Mouse (Mus musculus) heart, postnatal 0 days (tissue): Measurements from ENCODE around the gene Nova2. TPM values are rescaled to one million over a fixed set of nuclear protein-coding genes. Genes with fewer than 3 reads are reported as not detected.

ENCODE experiments used
- ATAC-seq: fragments of 200-750 bp; cut with Nextera tagmentation; 2 replicates; pipeline ENCODE4 v1.8.0; 2017; ENCODE audit warnings: low read depth, moderate number of reproducible peaks, moderate library complexity; ENCODE audit not compliant: insufficient read depth
- DNase-seq: peaks from one replicate; pipeline ENCODE4 v3.0.0-alpha.2; 2016; ENCODE audit warnings: low spot score
- H3K27ac ChIP-seq: fragments of 300-500 bp; sonication (generic); 2 replicates; pipeline ENCODE4 v1.5.1; 2014; ENCODE audit warnings: low read depth, mild to moderate bottlenecking
- H3K27me3 ChIP-seq: fragments of 300-500 bp; sonication (generic); 2 replicates; pipeline ENCODE4 v1.6.1; 2014; ENCODE audit warnings: low read length, mixed read lengths; ENCODE audit not compliant: control insufficient read depth, insufficient read depth
- H3K36me3 ChIP-seq: fragments of 300-500 bp; sonication (generic); replicated peaks from 2 replicates; pipeline ENCODE4 v1.6.1; 2014; ENCODE audit warnings: low read length, mixed read lengths; ENCODE audit not compliant: control insufficient read depth, insufficient read depth
- H3K4me1 ChIP-seq: fragments of 300-500 bp; sonication (generic); 2 replicates; pipeline ENCODE4 v1.6.1; 2014; ENCODE audit warnings: antibody characterized with exemption; ENCODE audit not compliant: control insufficient read depth, insufficient read depth
- H3K4me2 ChIP-seq: fragments of 300-500 bp; sonication (generic); 2 replicates; pipeline ENCODE4 v1.6.1; 2014; ENCODE audit warnings: low read depth, mild to moderate bottlenecking, low read length, moderate library complexity
- H3K4me3 ChIP-seq: fragments of 300-500 bp; sonication (generic); 2 replicates; pipeline ENCODE4 v1.5.1; 2014; ENCODE audit warnings: low read depth, low read length
- H3K9ac ChIP-seq: fragments of 300-500 bp; sonication (generic); replicated peaks from 2 replicates; pipeline ENCODE4 v1.6.1; 2014; ENCODE audit warnings: low read depth, low read length, mixed read lengths
- H3K9me3 ChIP-seq: fragments of 300-500 bp; sonication (generic); replicated peaks from 2 replicates; pipeline ENCODE4 v1.6.1; 2016; ENCODE audit warnings: low read length; ENCODE audit not compliant: control insufficient read depth
- CTCF ChIP-seq: IDR thresholded peaks from 2 replicates; pipeline ENCODE4 v1.5.1; 2016; ENCODE audit warnings: antibody characterized with exemption, control low read depth, low read depth
- EP300 ChIP-seq: IDR thresholded peaks from 2 replicates; pipeline ENCODE4 v1.6.1; 2016; ENCODE audit warnings: antibody characterized with exemption, low read depth
- WGBS: fragments of 180-500 bp; shearing (Covaris S2); extraction: QIAGEN DNeasy Blood & Tissue Kit; methylation state at CpG from one replicate; pipeline ENCODE4 v1.1.7; 2014; 5-methylcytosine and 5-hydroxymethylcytosine counted together
- polyA plus RNA-seq: library from polyadenylated mRNA; unstranded; fragments of >200 nt; fragmentation: Nextera tagmentation; extraction: Ambion mirVana; gene quantifications from 2 replicates; pipeline ENCODE4 v1.2.1, GENCODE M21; 2015
- total RNA-seq: library from RNA; depleted of rRNA; stranded (reverse); fragments of >200 nt; gene quantifications from 2 replicates; pipeline ENCODE4 v1.2.3, GENCODE M21; 2014; ENCODE audit warnings: low replicate concordance

Gene Nova2
- total and polyA plus RNA-seq, 2 experiments from 2014 or later: 0.41 to 0.61 TPM

DNA sequence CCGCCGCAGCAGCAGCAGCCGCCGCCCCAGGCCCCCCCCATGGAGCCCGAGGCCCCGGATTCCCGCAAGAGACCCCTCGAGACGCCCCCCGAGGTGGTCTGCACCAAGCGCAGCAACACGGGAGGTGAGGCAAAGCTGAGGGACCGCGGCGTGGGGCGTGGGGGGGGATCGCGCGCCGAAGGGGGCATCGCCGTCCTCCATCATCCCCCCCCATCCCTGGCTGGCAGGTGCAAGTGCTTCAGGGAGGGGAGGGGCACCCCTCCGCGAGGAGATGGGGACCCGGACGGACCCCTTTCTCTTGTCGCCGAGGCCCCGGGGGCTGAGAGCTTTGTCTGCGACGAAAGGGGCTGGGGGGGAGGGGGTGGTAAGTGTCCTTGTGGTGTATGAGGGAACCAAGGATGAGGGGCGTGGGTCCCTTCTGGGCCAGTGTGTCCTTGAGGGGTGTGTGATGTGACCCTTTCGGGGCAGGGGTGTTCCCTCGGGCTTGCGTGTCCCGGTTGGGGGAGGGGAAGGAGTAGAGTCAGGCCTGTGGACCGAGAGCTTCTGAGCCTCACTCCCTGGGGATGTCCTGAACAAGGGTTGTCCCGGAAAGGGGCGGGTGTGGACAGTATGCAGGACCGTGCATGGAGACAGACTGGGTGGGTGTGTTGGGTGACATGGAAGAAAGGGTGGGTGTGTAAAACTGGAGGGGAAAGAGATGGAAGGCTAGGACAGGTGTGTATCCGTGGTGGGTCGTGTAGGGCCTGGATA, 528 bp downstream of the Nova2 start:
- peak overlapping the region; percentile 86 for H3K4me2 ChIP-seq
- H3K9ac ChIP-seq: peak overlapping the region; percentile 65
- peak overlapping the region; percentile 58 for H3K4me3 ChIP-seq
- H3K9me3 ChIP-seq: no peaks in the 10 kb centered on the region
- peak overlapping the region; percentile 68 for H3K27ac ChIP-seq
- TF ChIP-seq EP300: no peak
- TF ChIP-seq CTCF: no peak
- DNase-seq: peak; percentile 28
- 0 out of 2 replicates have a peak, but pooled peaks cover 4% of the 10 kb centered on the region for H3K4me1 ChIP-seq
- ATAC-seq: peak; percentile 59
- H3K36me3 ChIP-seq: no peaks in the 10 kb centered on the region
- WGBS: 4% methylated on average over 37 of the region's 42 CpGs
- H3K27me3 ChIP-seq: peaks cover 53% of the 10 kb centered on the region

DNA sequence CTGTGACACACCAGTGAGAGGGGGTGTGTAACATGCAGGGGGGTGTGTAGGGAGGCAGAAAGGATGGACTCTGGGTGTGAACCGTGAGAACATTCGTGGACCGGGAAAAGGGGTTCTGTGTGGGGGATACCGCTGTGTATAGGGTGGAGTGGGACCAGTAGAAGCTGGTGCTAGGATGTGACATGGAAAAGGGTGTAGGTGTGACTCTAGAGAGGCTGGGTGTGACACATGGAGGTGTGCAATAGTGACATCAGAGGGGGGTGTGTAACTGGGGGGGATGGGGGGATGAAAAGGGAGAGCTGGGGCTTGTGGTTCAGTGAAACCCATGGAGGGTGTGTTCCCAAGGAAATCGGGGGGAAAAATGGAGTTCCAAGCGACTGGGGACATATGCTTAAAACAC, 1.2 kb downstream of the Nova2 start:
- Histone ChIP-seq H3K4me3 (peak overlapping the region; percentile 58), H3K4me1 (0 out of 2 replicates have a peak, but pooled peaks cover 4% of the 10 kb centered on the region), H3K27ac (peak overlapping the region; percentile 54), H3K36me3 (no peaks in the 10 kb centered on the region), H3K9me3 (no peaks in the 10 kb centered on the region), H3K27me3 (peaks cover 51% of the 10 kb centered on the region), H3K4me2 (peak overlapping the region; percentile 86), H3K9ac (no peak overlapping the region)
- 41% methylated on average over 6 of the region's 6 CpGs for WGBS
- no peak for TF ChIP-seq EP300
- TF ChIP-seq CTCF: no peak
- DNase-seq (no peak), ATAC-seq (0 out of 2 replicates have a peak, but pooled peaks have one; percentile 2)

DNA sequence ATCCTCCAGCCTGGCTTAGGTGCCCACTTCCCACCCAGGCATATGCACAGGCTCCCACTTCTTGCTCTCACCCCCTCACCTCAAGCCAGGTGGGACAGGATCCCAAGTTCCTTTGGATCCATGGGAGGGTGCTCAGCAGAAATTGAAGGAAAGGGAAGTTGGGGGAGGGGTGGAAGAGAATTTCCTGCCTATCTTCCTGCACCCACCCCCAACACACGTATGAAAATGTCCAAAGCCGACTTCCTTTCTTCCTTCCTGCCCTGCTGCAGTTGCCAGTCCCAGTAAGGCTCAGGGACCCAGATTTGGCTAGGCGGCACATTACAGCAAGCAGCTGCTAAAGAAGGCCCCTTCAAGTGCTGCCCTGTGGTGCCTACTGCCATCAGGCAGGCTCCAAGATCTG, 2.1 kb downstream of the Nova2 start:
- Histone ChIP-seq H3K27ac (peak overlapping the region; percentile 54), H3K4me3 (peak overlapping the region; percentile 58)
- 26% methylated on average over 3 of the region's 3 CpGs for WGBS

DNA sequence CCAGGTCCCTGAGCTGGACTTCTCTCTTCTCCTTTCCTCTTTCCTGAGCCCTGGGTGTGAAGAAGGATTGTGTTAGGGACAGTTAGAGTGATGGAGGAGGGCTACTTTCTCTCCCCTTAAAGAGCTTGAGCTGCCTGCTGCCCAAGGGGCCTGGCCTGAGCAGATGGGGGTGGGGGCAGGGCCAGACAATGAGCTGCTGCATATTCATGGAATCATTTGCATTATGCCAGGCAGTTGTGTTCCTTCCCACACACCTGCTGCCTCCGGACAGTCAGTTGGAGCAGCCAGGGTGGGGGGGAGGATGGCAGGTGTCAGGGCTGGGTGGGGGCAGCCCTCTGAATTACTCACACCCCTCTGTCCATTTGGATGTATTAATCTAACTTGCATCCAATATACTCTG, 16.7 kb downstream of the Nova2 start:
- WGBS: 33% methylated on average over 1 of the region's 1 CpGs
- no peaks in the 10 kb centered on the region for H3K36me3 ChIP-seq
- no peak overlapping the region for H3K4me3 ChIP-seq
- no peak overlapping the region for H3K9ac ChIP-seq
- H3K4me2 ChIP-seq: no peak overlapping the region
- H3K27ac ChIP-seq: no peak overlapping the region
- no peak for TF ChIP-seq EP300
- no peak for TF ChIP-seq CTCF
- ATAC-seq: no peak
- H3K27me3 ChIP-seq: no peaks in the 10 kb centered on the region
- H3K9me3 ChIP-seq: no peaks in the 10 kb centered on the region
- DNase-seq: no peak
- H3K4me1 ChIP-seq: no peaks in the 10 kb centered on the region

More for the DNA sequence above, 2.1 kb downstream of the Nova2 start:
- H3K4me2 ChIP-seq: peak overlapping the region; percentile 86
- 0 out of 2 replicates have a peak, but pooled peaks cover 4% of the 10 kb centered on the region for H3K4me1 ChIP-seq
- peak; percentile 7 for DNase-seq
- TF ChIP-seq EP300 (no peak), CTCF (no peak)
- no peak overlapping the region for H3K9ac ChIP-seq
- ATAC-seq: no peak
- H3K27me3 ChIP-seq: peaks cover 49% of the 10 kb centered on the region
- no peaks in the 10 kb centered on the region for H3K9me3 ChIP-seq
- H3K36me3 ChIP-seq: no peaks in the 10 kb centered on the region

DNA sequence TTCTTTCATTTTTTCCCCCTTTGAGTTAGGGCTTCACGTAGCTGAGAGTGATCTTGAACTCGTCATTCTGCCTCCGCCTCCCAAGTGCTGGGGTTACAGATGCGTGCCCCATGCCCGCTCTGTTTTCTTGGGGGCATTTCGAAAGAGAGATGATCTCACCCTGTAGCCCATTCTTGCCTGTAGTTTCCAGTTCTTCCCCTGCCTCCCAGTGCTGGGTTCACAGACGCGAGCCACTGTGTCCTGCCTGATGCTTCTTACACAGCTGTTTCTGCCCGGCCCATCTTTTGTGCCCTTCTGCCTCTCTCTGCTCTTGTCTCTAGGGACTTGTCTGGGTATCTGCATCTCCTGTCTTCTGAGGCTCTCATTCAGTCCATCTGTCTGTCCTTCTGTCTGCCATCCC, 17.1 kb downstream of the Nova2 start:
- no peak overlapping the region for H3K4me2 ChIP-seq
- WGBS: 46% methylated on average over 9 of the region's 9 CpGs
- ATAC-seq: no peak
- DNase-seq: no peak
- no peak overlapping the region for H3K27ac ChIP-seq
- H3K9me3 ChIP-seq: no peaks in the 10 kb centered on the region
- no peaks in the 10 kb centered on the region for H3K36me3 ChIP-seq
- H3K4me1 ChIP-seq: no peaks in the 10 kb centered on the region
- no peak overlapping the region for H3K9ac ChIP-seq
- H3K4me3 ChIP-seq: no peak overlapping the region
- TF ChIP-seq CTCF (no peak), EP300 (no peak)
- H3K27me3 ChIP-seq: no peaks in the 10 kb centered on the region
